Mouse (Mus musculus): ENCODE data around the gene Plgrkt. TPM values are rescaled to one million over a fixed set of nuclear protein-coding genes. Genes with fewer than 3 reads are reported as not detected.
"Not testable (repeated sequence)": the region's sequence is repeated elsewhere in the genome, so short reads cannot be mapped to it uniquely, and the experiment has no call there.

Plgrkt gene
- 147 TPM in 2 replicates for polyA plus RNA-seq (2015; fragmentation: Nextera tagmentation; extraction: Ambion mirVana)

DNA sequence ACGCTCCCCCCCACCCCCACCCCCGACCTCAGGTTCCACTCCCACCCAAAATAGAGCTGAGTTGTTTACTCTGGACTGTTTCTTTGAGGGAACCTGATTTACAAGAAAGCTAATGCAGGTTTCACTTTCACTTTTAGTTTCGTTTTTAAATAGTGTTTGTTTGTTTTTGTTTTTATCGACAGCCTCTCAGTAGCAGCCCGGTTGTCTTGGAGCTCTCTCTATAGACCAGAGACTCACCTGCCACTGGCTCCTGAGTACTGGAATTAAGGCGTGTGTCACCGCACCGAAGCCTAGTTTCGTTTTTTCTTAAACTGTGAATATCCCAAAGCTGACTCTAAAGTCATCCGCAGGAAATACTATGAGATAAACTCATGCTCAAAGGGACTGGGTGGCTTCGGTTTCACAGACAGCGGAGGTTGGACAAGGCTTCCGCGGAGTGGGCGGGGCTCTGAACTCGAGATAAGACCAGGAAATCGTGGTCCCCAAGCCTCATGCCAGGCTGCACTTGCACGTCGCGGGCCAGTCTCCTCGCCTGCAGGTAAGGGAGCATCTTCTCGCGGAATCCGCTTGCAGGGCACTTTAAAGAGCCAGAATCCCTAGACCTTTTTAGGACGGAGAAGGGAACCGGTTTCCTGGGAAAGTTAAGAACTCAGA, at the start of gene Plgrkt, which contains the start of gene Cd274:
TSS of gene Plgrkt (minus strand) at position 422 of the 654 bp plus-strand sequence.
TSS of gene Cd274 (plus strand) at position 487 of the 654 bp plus-strand sequence.
- Histone ChIP-seq H3K9me3 (ENCODE audit: control insufficient read depth) (no peaks in the 10 kb centered on the region), H3K4me3 (ENCODE audit: low read depth, low read length) (peak within 1 kb of the TSS; percentile 63), H3K27ac (ENCODE audit: low read depth, low read length) (peak within 1 kb of the TSS; percentile 61), H3K36me3 (ENCODE audit: control insufficient read depth, insufficient read depth) (no peaks in the 10 kb centered on the region), H3K27me3 (replicated peaks; ENCODE audit: control insufficient read depth, insufficient read depth, low read length) (no peaks in the 10 kb centered on the region), H3K9ac (ENCODE audit: low read depth, low read length) (peak within 1 kb of the TSS; percentile 43), H3K4me2 (replicated peaks; ENCODE audit: low read depth) (peak within 1 kb of the TSS; percentile 75), H3K4me1 (replicated peaks; ENCODE audit: control insufficient read depth, insufficient read depth, low read length) (0 out of 2 replicates have a peak, but pooled peaks cover 2% of the 10 kb centered on the region)
- 3% methylated on average over 26 of the region's 26 CpGs for WGBS
- ATAC-seq = peak; percentile 90
- no peak for TF ChIP-seq CTCF (IDR thresholded peaks at IDR 0.05; ENCODE audit: low read depth)

DNA sequence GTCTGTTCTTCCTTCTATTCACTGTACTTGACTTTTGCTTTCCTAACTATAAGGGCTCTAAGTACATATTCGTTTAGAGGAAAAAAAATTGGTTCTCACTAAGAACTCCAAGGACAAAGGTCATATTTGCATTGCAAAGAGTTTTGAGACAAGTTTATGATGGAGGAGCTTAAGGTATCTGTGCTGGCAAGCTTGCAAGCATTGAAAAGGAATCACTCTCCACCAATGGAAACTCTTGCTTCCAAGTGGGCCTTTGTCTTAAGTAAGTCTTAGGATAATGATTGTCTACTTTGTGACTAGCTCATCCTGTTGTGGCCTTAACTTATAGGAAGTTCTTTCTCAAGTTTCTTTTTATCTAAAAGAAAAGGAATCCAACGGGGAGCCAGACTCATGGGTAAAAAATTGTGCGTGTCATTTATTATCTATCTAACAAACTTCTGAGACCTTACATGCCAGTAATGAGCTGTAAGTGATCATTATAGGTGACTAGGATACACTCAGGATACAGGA, 49.3 kb upstream of the Plgrkt start:
- Histone ChIP-seq H3K9ac (ENCODE audit: low read depth, low read length) (no peak overlapping the region), H3K27ac (ENCODE audit: low read depth, low read length) (no peak overlapping the region), H3K4me1 (replicated peaks; ENCODE audit: control insufficient read depth, insufficient read depth, low read length) (no peaks in the 10 kb centered on the region; the same call in 1 of the 2 replicates), H3K27me3 (replicated peaks; ENCODE audit: control insufficient read depth, insufficient read depth, low read length) (no peaks in the 10 kb centered on the region), H3K36me3 (ENCODE audit: control insufficient read depth, insufficient read depth) (no peaks in the 10 kb centered on the region), H3K4me3 (ENCODE audit: low read depth, low read length) (no peak overlapping the region), H3K4me2 (replicated peaks; ENCODE audit: low read depth) (no peak overlapping the region), H3K9me3 (ENCODE audit: control insufficient read depth) (no peaks in the 10 kb centered on the region)
- ATAC-seq = peak; percentile 43; the same call in 1 of the 2 replicates
- no peak for TF ChIP-seq CTCF (IDR thresholded peaks at IDR 0.05; ENCODE audit: low read depth)
- 22% methylated on average over 3 of the region's 3 CpGs for WGBS

DNA sequence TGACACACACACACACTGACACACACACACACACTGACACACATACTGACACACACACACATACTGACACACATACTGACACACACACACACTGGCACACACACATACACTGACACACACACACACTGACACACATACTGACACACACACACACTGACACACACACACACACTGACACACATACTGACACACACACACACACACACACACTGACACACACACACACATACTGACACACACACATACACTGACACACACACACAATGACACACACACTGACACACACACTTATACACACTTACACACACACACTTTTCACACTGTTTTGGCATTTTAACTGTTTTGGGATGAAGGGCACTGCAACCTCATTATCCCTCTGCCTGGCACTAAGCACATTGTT, 47.7 kb upstream of the Plgrkt start:
- not testable (repeated sequence) for ATAC-seq; H3K27ac ChIP-seq (ENCODE audit: low read depth, low read length); H3K36me3 ChIP-seq (ENCODE audit: control insufficient read depth, insufficient read depth); H3K9ac ChIP-seq (ENCODE audit: low read depth, low read length); H3K27me3 ChIP-seq (replicated peaks; ENCODE audit: control insufficient read depth, insufficient read depth, low read length); H3K4me2 ChIP-seq (replicated peaks; ENCODE audit: low read depth); H3K4me3 ChIP-seq (ENCODE audit: low read depth, low read length); H3K9me3 ChIP-seq (ENCODE audit: control insufficient read depth); H3K4me1 ChIP-seq (replicated peaks; ENCODE audit: control insufficient read depth, insufficient read depth, low read length)

DNA sequence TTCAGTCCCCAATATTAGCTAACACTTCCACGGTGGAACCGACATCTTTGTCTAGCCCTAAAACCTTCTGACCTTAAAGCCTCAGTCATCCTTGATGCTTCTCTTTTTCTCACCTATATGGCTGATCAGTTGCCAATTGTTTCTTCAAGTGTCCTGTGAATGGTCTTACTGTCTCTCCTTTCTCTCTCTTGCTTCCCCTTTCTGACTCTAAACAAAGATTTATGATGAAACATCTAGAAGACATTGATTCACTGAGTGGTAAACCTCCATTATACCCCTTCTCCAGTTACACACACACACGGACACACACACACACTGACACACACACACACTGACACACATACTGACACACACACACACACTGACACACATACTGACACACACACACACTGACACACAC, 47.3 kb upstream of the Plgrkt start:
- WGBS = 90% methylated on average over 3 of the region's 3 CpGs
- no peak overlapping the region for H3K9ac ChIP-seq (ENCODE audit: low read depth, low read length)
- ATAC-seq = no peak
- H3K4me1 ChIP-seq (replicated peaks; ENCODE audit: control insufficient read depth, insufficient read depth, low read length) = no peaks in the 10 kb centered on the region; the same call in 1 of the 2 replicates
- H3K27ac ChIP-seq (ENCODE audit: low read depth, low read length) = no peak overlapping the region
- TF ChIP-seq CTCF (IDR thresholded peaks at IDR 0.05; ENCODE audit: low read depth) = no peak
- no peak overlapping the region for H3K4me3 ChIP-seq (ENCODE audit: low read depth, low read length)
- H3K36me3 ChIP-seq (ENCODE audit: control insufficient read depth, insufficient read depth) = no peaks in the 10 kb centered on the region
- no peaks in the 10 kb centered on the region for H3K9me3 ChIP-seq (ENCODE audit: control insufficient read depth)
- no peak overlapping the region for H3K4me2 ChIP-seq (replicated peaks; ENCODE audit: low read depth)
- H3K27me3 ChIP-seq (replicated peaks; ENCODE audit: control insufficient read depth, insufficient read depth, low read length) = no peaks in the 10 kb centered on the region

DNA sequence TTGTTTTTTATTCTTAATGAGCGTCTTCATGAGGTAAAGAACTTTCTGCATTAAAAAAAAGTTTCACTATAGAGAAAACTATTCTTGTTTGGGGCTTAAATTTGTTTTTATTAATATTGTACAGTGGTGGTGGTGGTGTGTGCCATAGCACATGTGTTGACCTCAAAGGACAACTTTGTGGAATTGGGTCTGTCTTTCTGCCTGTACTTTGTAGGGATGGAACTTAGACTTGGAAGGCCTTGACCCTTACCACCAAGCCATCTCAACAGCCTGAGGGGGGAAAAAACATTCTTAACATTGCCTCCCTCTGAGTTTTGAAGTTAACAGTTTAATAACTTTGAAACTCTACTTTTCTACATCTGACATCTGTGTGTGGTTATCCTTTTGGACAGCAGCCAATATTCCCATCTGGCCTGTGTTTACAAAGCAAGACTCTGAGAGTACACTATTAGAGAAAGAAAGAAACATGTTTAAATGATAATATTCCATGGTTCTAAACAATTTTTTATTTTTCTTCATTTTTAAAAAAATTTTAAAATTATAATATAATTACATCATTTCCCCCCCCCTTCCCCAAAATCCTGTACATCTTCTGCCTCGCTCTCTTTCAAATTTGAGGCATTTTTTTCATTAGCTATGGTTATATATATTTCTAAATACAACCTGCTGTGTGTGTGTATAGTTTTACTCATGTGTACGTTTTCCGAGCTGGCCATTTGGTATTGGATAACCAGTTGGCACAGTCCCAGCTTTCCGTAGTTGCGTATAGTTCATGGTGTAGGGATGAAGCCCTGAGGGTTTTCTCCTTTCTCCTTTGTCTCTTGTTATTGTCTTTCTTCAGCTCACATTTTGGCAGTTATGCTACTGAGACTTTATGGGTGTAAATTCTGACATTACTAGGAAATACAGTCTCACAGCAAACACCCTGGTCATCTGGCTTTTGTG, 45.6 kb upstream of the Plgrkt start:
- H3K27ac ChIP-seq (ENCODE audit: low read depth, low read length) = no peak overlapping the region

DNA sequence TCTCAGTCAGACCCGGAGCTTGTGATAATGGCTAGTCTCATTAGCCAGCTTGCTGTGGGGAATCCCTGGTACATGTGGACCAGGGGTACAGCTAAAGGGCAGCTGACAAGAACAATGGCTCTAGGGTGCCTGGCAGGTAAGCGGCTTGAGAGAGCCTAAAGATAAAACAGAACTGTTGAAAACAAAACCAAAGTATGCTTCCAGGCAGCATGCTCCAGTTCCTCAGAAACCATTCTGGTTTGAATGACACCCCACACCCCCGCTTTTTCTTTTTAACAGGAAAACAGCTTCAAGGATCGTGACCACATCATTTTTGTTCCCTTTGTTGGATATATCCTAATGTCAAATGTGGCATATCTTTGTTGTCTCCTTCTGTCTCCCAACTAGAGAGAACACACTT, 43.4 kb upstream of the Plgrkt start, which contains the start of gene Pdcd1lg2:
TSS of gene Pdcd1lg2 (plus strand) at position 301 of the 400 bp plus-strand sequence.
- H3K4me1 ChIP-seq (replicated peaks; ENCODE audit: control insufficient read depth, insufficient read depth, low read length) = no peaks in the 10 kb centered on the region
- no peak within 1 kb of the TSS for H3K9ac ChIP-seq (ENCODE audit: low read depth, low read length)
- H3K9me3 ChIP-seq (ENCODE audit: control insufficient read depth) = no peaks in the 10 kb centered on the region
- no peaks in the 10 kb centered on the region for H3K36me3 ChIP-seq (ENCODE audit: control insufficient read depth, insufficient read depth)
- no peak within 1 kb of the TSS for H3K4me2 ChIP-seq (replicated peaks; ENCODE audit: low read depth)
- no peak within 1 kb of the TSS for H3K4me3 ChIP-seq (ENCODE audit: low read depth, low read length)
- no peak for ATAC-seq
- TF ChIP-seq CTCF (IDR thresholded peaks at IDR 0.05; ENCODE audit: low read depth) = no peak
- no peak within 1 kb of the TSS for H3K27ac ChIP-seq (ENCODE audit: low read depth, low read length)
- H3K27me3 ChIP-seq (replicated peaks; ENCODE audit: control insufficient read depth, insufficient read depth, low read length) = no peaks in the 10 kb centered on the region
- 94% methylated on average over 4 of the region's 4 CpGs for WGBS

More for the DNA sequence above, 45.6 kb upstream of the Plgrkt start:
- no peak overlapping the region for H3K9ac ChIP-seq (ENCODE audit: low read depth, low read length)
- TF ChIP-seq CTCF (IDR thresholded peaks at IDR 0.05; ENCODE audit: low read depth) = no peak
- H3K4me3 ChIP-seq (ENCODE audit: low read depth, low read length) = no peak overlapping the region
- 62% methylated on average over 6 of the region's 6 CpGs for WGBS
- H3K4me1 ChIP-seq (replicated peaks; ENCODE audit: control insufficient read depth, insufficient read depth, low read length) = no peaks in the 10 kb centered on the region; the same call in 1 of the 2 replicates
- no peak for ATAC-seq
- H3K27me3 ChIP-seq (replicated peaks; ENCODE audit: control insufficient read depth, insufficient read depth, low read length) = no peaks in the 10 kb centered on the region
- no peaks in the 10 kb centered on the region for H3K36me3 ChIP-seq (ENCODE audit: control insufficient read depth, insufficient read depth)
- no peaks in the 10 kb centered on the region for H3K9me3 ChIP-seq (ENCODE audit: control insufficient read depth)
- no peak overlapping the region for H3K4me2 ChIP-seq (replicated peaks; ENCODE audit: low read depth)
